Mouse (Mus musculus): ENCODE measurements around the gene Slc12a3. TPM values are rescaled to one million over a fixed set of nuclear protein-coding genes. Genes with fewer than 3 reads are reported as not detected.
"Not testable (repeated sequence)": the region's sequence is repeated elsewhere in the genome, so short reads cannot be mapped to it uniquely, and the experiment has no call there.

Slc12a3 gene
- polyA plus RNA-seq, 1 experiment = not detected

DNA sequence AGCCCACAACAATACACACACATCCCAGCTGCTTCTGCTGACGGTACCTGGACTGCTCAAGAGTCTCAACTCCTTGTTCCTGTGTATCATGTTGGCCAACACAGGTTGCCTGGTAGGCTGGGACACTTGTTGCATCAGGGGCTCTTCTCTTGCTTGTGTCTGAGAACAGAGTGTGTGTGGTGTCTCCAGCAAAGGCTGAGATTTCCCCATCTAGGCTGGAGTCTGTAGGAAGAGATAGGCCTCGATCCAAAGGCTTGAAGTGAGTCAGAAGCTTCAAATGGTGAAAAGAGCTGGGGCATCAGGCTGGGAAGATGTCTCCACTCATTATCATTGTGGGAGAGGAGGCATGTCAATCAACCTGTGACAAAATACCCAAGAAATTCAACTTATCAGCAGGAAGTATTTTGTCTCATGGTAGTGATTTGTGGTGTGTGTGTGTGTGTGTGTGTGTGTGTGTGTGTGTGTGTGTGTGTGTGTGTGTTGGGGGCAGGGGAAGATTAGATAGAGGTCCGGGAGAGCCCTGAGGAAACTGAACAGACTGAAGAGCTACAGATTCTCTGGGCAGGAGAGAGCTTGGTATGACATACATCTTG is 70.5 kb downstream of the Slc12a3 start:
- TF ChIP-seq GATA1 (IDR thresholded peaks at IDR 0.05; ENCODE audit: low read length) = no peak
- TF ChIP-seq TAL1 (IDR thresholded peaks at IDR 0.05; ENCODE audit: low read length) = no peak
- peaks cover 56% of the 10 kb centered on the region for H3K36me3 ChIP-seq (ENCODE audit: control insufficient read depth)
- no peaks in the 10 kb centered on the region for H3K27me3 ChIP-seq (ENCODE audit: control insufficient read depth)
- no peaks in the 10 kb centered on the region for H3K4me1 ChIP-seq (ENCODE audit: control insufficient read depth)
- H3K4me3 ChIP-seq (replicated peaks) = no peak overlapping the region
- H3K9me3 ChIP-seq (ENCODE audit: control insufficient read depth, low read length) = no peaks in the 10 kb centered on the region

GRCm38 (mm10) chr8:94399957-94400356 is 71.0 kb downstream of the Slc12a3 start:
- not testable (repeated sequence) for H3K9me3 ChIP-seq (ENCODE audit: control insufficient read depth, low read length); H3K4me1 ChIP-seq (ENCODE audit: control insufficient read depth); H3K4me3 ChIP-seq (replicated peaks); H3K27me3 ChIP-seq (ENCODE audit: control insufficient read depth)
- peaks cover 51% of the 10 kb centered on the region for H3K36me3 ChIP-seq (ENCODE audit: control insufficient read depth)

- Histone ChIP-seq H3K36me3 (ENCODE audit: control insufficient read depth) (no peaks in the 10 kb centered on the region), H3K4me3 (replicated peaks) (no peak overlapping the region), H3K27me3 (ENCODE audit: control insufficient read depth) (no peaks in the 10 kb centered on the region), H3K9me3 (ENCODE audit: control insufficient read depth, low read length) (no peaks in the 10 kb centered on the region), H3K4me1 (ENCODE audit: control insufficient read depth) (peaks cover 7% of the 10 kb centered on the region)
- no peak for TF ChIP-seq TAL1 (IDR thresholded peaks at IDR 0.05; ENCODE audit: low read length)
- TF ChIP-seq GATA1 (IDR thresholded peaks at IDR 0.05; ENCODE audit: low read length) = no peak
Measured at GRCm38 (mm10) chr8:94408443-94409080, 79.6 kb downstream of the Slc12a3 start.

GRCm38 (mm10) chr8:94409523-94409922 is 80.5 kb downstream of the Slc12a3 start:
- Histone ChIP-seq H3K4me1 (ENCODE audit: control insufficient read depth) (peaks cover 7% of the 10 kb centered on the region), H3K36me3 (ENCODE audit: control insufficient read depth) (no peaks in the 10 kb centered on the region), H3K4me3 (replicated peaks) (no peak overlapping the region), H3K27me3 (ENCODE audit: control insufficient read depth) (no peaks in the 10 kb centered on the region), H3K9me3 (ENCODE audit: control insufficient read depth, low read length) (no peaks in the 10 kb centered on the region)
- no peak for TF ChIP-seq GATA1 (IDR thresholded peaks at IDR 0.05; ENCODE audit: low read length)
- no peak for TF ChIP-seq TAL1 (IDR thresholded peaks at IDR 0.05; ENCODE audit: low read length)

- H3K4me1 ChIP-seq (ENCODE audit: control insufficient read depth) = peaks cover 7% of the 10 kb centered on the region
- no peak overlapping the region for H3K4me3 ChIP-seq (replicated peaks)
- H3K9me3 ChIP-seq (ENCODE audit: control insufficient read depth, low read length) = no peaks in the 10 kb centered on the region
- no peak for TF ChIP-seq GATA1 (IDR thresholded peaks at IDR 0.05; ENCODE audit: low read length)
- TF ChIP-seq TAL1 (IDR thresholded peaks at IDR 0.05; ENCODE audit: low read length) = no peak
- no peaks in the 10 kb centered on the region for H3K36me3 ChIP-seq (ENCODE audit: control insufficient read depth)
- no peaks in the 10 kb centered on the region for H3K27me3 ChIP-seq (ENCODE audit: control insufficient read depth)
Measured at GRCm38 (mm10) chr8:94412518-94412917, 83.5 kb downstream of the Slc12a3 start.

- Histone ChIP-seq H3K27me3 (ENCODE audit: control insufficient read depth) (no peaks in the 10 kb centered on the region), H3K4me3 (replicated peaks) (no peak overlapping the region), H3K36me3 (ENCODE audit: control insufficient read depth) (no peaks in the 10 kb centered on the region), H3K9me3 (ENCODE audit: control insufficient read depth, low read length) (no peaks in the 10 kb centered on the region), H3K4me1 (ENCODE audit: control insufficient read depth) (peaks cover 3% of the 10 kb centered on the region; the same call in 1 of the 2 replicates)
- no peak for TF ChIP-seq GATA1 (IDR thresholded peaks at IDR 0.05; ENCODE audit: low read length)
- TF ChIP-seq TAL1 (IDR thresholded peaks at IDR 0.05; ENCODE audit: low read length) = no peak
Measured at GRCm38 (mm10) chr8:94413509-94413908, 84.5 kb downstream of the Slc12a3 start.

DNA sequence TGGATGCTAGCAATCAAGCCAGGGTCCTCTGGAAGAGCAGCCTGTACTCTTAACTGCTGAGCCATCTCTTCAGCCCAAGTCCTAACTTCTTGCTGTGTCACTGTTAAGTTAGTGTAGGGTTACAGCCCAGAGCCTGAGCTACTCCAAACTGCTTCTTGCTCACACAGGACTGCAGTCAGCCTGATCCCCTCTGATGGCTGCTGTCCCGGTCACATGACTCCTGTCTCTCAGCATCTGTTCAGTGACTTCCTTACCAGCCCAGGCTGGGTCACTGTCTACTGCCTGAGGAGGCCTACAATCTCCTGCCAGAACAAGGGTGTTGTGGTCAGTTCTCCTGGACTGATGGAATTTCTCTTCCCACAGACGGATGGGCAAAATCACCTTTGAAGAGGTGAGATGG is 86.2 kb downstream of the Slc12a3 start:
- Histone ChIP-seq H3K9me3 (ENCODE audit: control insufficient read depth, low read length) (no peaks in the 10 kb centered on the region), H3K36me3 (ENCODE audit: control insufficient read depth) (no peaks in the 10 kb centered on the region), H3K4me1 (ENCODE audit: control insufficient read depth) (no peaks in the 10 kb centered on the region), H3K4me3 (replicated peaks) (no peak overlapping the region), H3K27me3 (ENCODE audit: control insufficient read depth) (no peaks in the 10 kb centered on the region)
- TF ChIP-seq GATA1 (IDR thresholded peaks at IDR 0.05; ENCODE audit: low read length) = no peak
- no peak for TF ChIP-seq TAL1 (IDR thresholded peaks at IDR 0.05; ENCODE audit: low read length)

Other genes starting within 250 kb of the Slc12a3 start
- 0.01 and 0.17 TPM in 2 replicates for gene Bbs2, start 230.3 kb upstream of the Slc12a3 start, polyA plus RNA-seq (2012)
- gene Mt4, start 192.0 kb upstream of the Slc12a3 start, polyA plus RNA-seq (2012) = not detected in 2 replicates
- gene Mt3, start 176.6 kb upstream of the Slc12a3 start, polyA plus RNA-seq (2012) = not detected in 2 replicates
- 787 and 864 TPM in 2 replicates for gene Mt2, start 156.5 kb upstream of the Slc12a3 start, polyA plus RNA-seq (2012)
- 175 and 372 TPM in 2 replicates for gene Mt1, start 150.1 kb upstream of the Slc12a3 start, polyA plus RNA-seq (2012)
- 0.39 and 0.52 TPM in 2 replicates for gene Nup93, start 114.6 kb upstream of the Slc12a3 start, polyA plus RNA-seq (2012)
- 21.2 and 46.3 TPM in 2 replicates for gene Herpud1, start 57.2 kb downstream of the Slc12a3 start, polyA plus RNA-seq (2012)
- gene Nlrc5, start 105.2 kb downstream of the Slc12a3 start, polyA plus RNA-seq (2012) = 0.04 TPM in 1 of 2 replicates, not detected in the other
- gene Cpne2, start 203.8 kb downstream of the Slc12a3 start, polyA plus RNA-seq (2012) = 0.06 TPM in 1 of 2 replicates, not detected in the other

Data from erythroblast, embryonic 14.5 days (primary cell).